Mouse (Mus musculus): ENCODE measurements around the gene Taf6. TPM values are rescaled to one million over a fixed set of nuclear protein-coding genes. Genes with fewer than 3 reads are reported as not detected.

The Taf6 gene
- polyA plus RNA-seq, 1 experiment from 2014 or later: 58.9 TPM

GRCm38 (mm10) chr5:138193771-138194727 lies 6.8 kb upstream of the Taf6 start, which contains the start of gene Mblac1:
TSS of gene Mblac1 (plus strand) at chr5:138194314.
- H3K4me2 ChIP-seq (ENCODE audit: low read depth, low read length): peak within 1 kb of the TSS; percentile 94
- H3K9ac ChIP-seq (ENCODE audit: low read length): peak within 1 kb of the TSS; percentile 92
- 0 out of 2 replicates have a peak, but pooled peaks cover 2% of the 10 kb centered on the region for H3K36me3 ChIP-seq (ENCODE audit: control insufficient read depth, insufficient read depth)
- H3K27me3 ChIP-seq (ENCODE audit: control insufficient read depth, insufficient read depth, low read length): no peaks in the 10 kb centered on the region
- H3K27ac ChIP-seq (ENCODE audit: low read length): peak within 1 kb of the TSS; percentile 88
- H3K4me1 ChIP-seq (ENCODE audit: control insufficient read depth, insufficient read depth, low read length): peaks cover 10% of the 10 kb centered on the region
- peak; percentile 84 for ATAC-seq (replicated peaks; ENCODE audit: extremely low read depth, insufficient read depth, low FRiP score)
- H3K4me3 ChIP-seq (ENCODE audit: low read length): peak within 1 kb of the TSS; percentile 80
- no peaks in the 10 kb centered on the region for H3K9me3 ChIP-seq (replicated peaks; ENCODE audit: control insufficient read depth, low read length)
- WGBS: 7% methylated on average over 54 of the region's 54 CpGs

GRCm38 (mm10) chr5:138187661-138188306 lies 533 bp upstream of the Taf6 start:
- peak overlapping the region; percentile 94 for H3K9ac ChIP-seq (ENCODE audit: low read length)
- WGBS: under 1% methylated on average over 10 of the region's 10 CpGs
- peaks cover 14% of the 10 kb centered on the region for H3K4me1 ChIP-seq (ENCODE audit: control insufficient read depth, insufficient read depth, low read length)
- H3K4me2 ChIP-seq (ENCODE audit: low read depth, low read length): peak overlapping the region; percentile 61
- peak overlapping the region; percentile 70 for H3K4me3 ChIP-seq (ENCODE audit: low read length)
- H3K36me3 ChIP-seq (ENCODE audit: control insufficient read depth, insufficient read depth): peaks cover 12% of the 10 kb centered on the region
- H3K27me3 ChIP-seq (ENCODE audit: control insufficient read depth, insufficient read depth, low read length): no peaks in the 10 kb centered on the region
- peak overlapping the region; percentile 83 for H3K27ac ChIP-seq (ENCODE audit: low read length)
- peak; percentile 81 for ATAC-seq (replicated peaks; ENCODE audit: extremely low read depth, insufficient read depth, low FRiP score)
- no peaks in the 10 kb centered on the region for H3K9me3 ChIP-seq (replicated peaks; ENCODE audit: control insufficient read depth, low read length)

- H3K27me3 ChIP-seq (ENCODE audit: control insufficient read depth, insufficient read depth, low read length): no peaks in the 10 kb centered on the region
- ATAC-seq (replicated peaks; ENCODE audit: extremely low read depth, insufficient read depth, low FRiP score): no peak
- no peak overlapping the region for H3K27ac ChIP-seq (ENCODE audit: low read length)
- H3K4me2 ChIP-seq (ENCODE audit: low read depth, low read length): peak overlapping the region; percentile 87
- WGBS: 71% methylated on average over 3 of the region's 3 CpGs
- no peaks in the 10 kb centered on the region for H3K9me3 ChIP-seq (replicated peaks; ENCODE audit: control insufficient read depth, low read length)
- H3K36me3 ChIP-seq (ENCODE audit: control insufficient read depth, insufficient read depth): peaks cover 30% of the 10 kb centered on the region
- H3K9ac ChIP-seq (ENCODE audit: low read length): no peak overlapping the region
- no peak overlapping the region for H3K4me3 ChIP-seq (ENCODE audit: low read length)
- H3K4me1 ChIP-seq (ENCODE audit: control insufficient read depth, insufficient read depth, low read length): peaks cover 17% of the 10 kb centered on the region
Measured at GRCm38 (mm10) chr5:138173217-138173616, 14.0 kb downstream of the Taf6 start.

DNA sequence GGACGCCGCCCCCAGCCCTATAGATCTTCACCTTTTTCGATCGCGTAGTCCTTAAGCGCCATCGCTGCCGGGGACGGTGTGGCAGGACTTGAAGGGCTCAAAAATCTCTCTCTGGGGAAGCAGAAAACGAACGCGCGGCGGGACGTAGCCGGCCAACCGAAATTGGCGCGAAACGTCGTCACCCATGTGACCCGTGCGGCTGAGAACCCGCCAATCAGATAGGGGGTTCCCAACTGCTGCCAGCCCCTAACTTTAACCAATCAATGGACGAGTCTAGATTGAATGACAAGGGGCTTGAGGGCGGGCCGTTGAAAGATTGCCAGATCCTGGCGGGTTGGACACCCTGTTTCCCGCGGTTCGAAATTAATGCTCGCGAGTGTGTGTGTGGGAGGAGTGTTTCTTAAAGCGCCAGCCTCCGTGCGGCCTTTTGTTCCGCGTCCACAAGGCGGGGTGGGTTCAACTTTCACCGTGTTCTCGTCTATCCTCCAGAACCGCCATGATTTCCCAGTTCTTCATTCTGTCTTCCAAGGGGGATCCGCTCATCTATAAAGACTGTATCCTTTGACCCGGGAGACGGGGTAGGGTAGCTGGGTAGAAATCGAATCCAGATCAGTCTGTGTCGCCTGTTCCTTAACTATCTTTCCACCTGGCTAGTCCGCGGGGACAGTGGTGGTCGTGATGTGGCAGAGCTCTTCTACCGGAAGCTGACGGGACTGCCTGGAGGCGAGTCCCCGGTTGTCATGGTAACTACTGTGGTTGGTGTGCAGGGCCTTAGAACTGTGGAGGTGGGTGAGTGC lies 15.4 kb downstream of the Taf6 start, which contains the start of the genes Ap4m1 and Mcm7:
Ap4m1 (plus strand) TSS at position 308 of the 797 bp plus-strand sequence.
Mcm7 (minus strand) TSS at position 728 of the 797 bp plus-strand sequence.
- peak; percentile 93 for ATAC-seq (replicated peaks; ENCODE audit: extremely low read depth, insufficient read depth, low FRiP score)
- Histone ChIP-seq H3K4me2 (ENCODE audit: low read depth, low read length) (peak within 1 kb of the TSS; percentile 87), H3K27ac (ENCODE audit: low read length) (peak within 1 kb of the TSS; percentile 96), H3K4me3 (ENCODE audit: low read length) (peak within 1 kb of the TSS; percentile 88), H3K27me3 (ENCODE audit: control insufficient read depth, insufficient read depth, low read length) (no peaks in the 10 kb centered on the region), H3K9me3 (replicated peaks; ENCODE audit: control insufficient read depth, low read length) (no peaks in the 10 kb centered on the region), H3K36me3 (ENCODE audit: control insufficient read depth, insufficient read depth) (peaks cover 30% of the 10 kb centered on the region), H3K9ac (ENCODE audit: low read length) (peak within 1 kb of the TSS; percentile 77), H3K4me1 (ENCODE audit: control insufficient read depth, insufficient read depth, low read length) (peaks cover 17% of the 10 kb centered on the region)
- whole genome bisulfite sequencing: under 1% methylated on average over 54 of the region's 54 CpGs

- Histone ChIP-seq H3K4me3 (ENCODE audit: low read length) (peak overlapping the region; percentile 88), H3K4me2 (ENCODE audit: low read depth, low read length) (peak overlapping the region; percentile 87), H3K27ac (ENCODE audit: low read length) (peak overlapping the region; percentile 96), H3K4me1 (ENCODE audit: control insufficient read depth, insufficient read depth, low read length) (peaks cover 17% of the 10 kb centered on the region), H3K9me3 (replicated peaks; ENCODE audit: control insufficient read depth, low read length) (no peaks in the 10 kb centered on the region), H3K9ac (ENCODE audit: low read length) (peak overlapping the region; percentile 76), H3K36me3 (ENCODE audit: control insufficient read depth, insufficient read depth) (peaks cover 32% of the 10 kb centered on the region), H3K27me3 (ENCODE audit: control insufficient read depth, insufficient read depth, low read length) (no peaks in the 10 kb centered on the region)
- WGBS: under 1% methylated on average over 47 of the region's 47 CpGs
- peak; percentile 84 for ATAC-seq (replicated peaks; ENCODE audit: extremely low read depth, insufficient read depth, low FRiP score)
Measured at GRCm38 (mm10) chr5:138170936-138171561, 16.2 kb downstream of the Taf6 start.

- no peak overlapping the region for H3K4me2 ChIP-seq (ENCODE audit: low read depth, low read length)
- H3K27me3 ChIP-seq (ENCODE audit: control insufficient read depth, insufficient read depth, low read length): no peaks in the 10 kb centered on the region
- H3K4me1 ChIP-seq (ENCODE audit: control insufficient read depth, insufficient read depth, low read length): peaks cover 19% of the 10 kb centered on the region
- ATAC-seq (replicated peaks; ENCODE audit: extremely low read depth, insufficient read depth, low FRiP score): no peak
- H3K27ac ChIP-seq (ENCODE audit: low read length): no peak overlapping the region
- 75% methylated on average over 8 of the region's 8 CpGs for WGBS
- H3K9me3 ChIP-seq (replicated peaks; ENCODE audit: control insufficient read depth, low read length): no peaks in the 10 kb centered on the region
- H3K36me3 ChIP-seq (ENCODE audit: control insufficient read depth, insufficient read depth): peaks cover 56% of the 10 kb centered on the region
- H3K4me3 ChIP-seq (ENCODE audit: low read length): no peak overlapping the region
- no peak overlapping the region for H3K9ac ChIP-seq (ENCODE audit: low read length)
Measured at GRCm38 (mm10) chr5:138165594-138165993, 21.7 kb downstream of the Taf6 start.

DNA sequence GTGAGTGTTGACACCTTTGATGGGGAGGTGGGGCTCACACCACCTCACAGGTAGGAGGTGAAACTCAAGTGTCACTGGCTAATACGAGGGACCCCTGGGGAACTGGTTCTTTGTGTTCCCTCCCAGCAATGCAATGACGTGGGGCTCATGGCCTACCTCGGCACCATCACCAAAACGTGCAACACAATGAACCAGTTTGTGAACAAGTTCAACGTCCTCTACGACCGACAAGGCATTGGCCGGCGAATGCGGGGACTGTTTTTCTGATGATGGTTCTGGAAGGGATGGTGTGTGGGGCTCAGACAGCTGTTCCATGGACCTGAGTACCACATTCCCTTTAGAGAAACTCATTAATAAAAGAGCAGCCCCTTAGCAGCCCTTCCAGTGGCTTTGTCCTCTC lies 23.6 kb downstream of the Taf6 start:
- Histone ChIP-seq H3K27me3 (ENCODE audit: control insufficient read depth, insufficient read depth, low read length) (no peaks in the 10 kb centered on the region), H3K9me3 (replicated peaks; ENCODE audit: control insufficient read depth, low read length) (no peaks in the 10 kb centered on the region), H3K4me2 (ENCODE audit: low read depth, low read length) (no peak overlapping the region), H3K4me1 (ENCODE audit: control insufficient read depth, insufficient read depth, low read length) (peaks cover 15% of the 10 kb centered on the region), H3K9ac (ENCODE audit: low read length) (no peak overlapping the region), H3K36me3 (ENCODE audit: control insufficient read depth, insufficient read depth) (peaks cover 54% of the 10 kb centered on the region), H3K4me3 (ENCODE audit: low read length) (no peak overlapping the region), H3K27ac (ENCODE audit: low read length) (no peak overlapping the region)
- ATAC-seq (replicated peaks; ENCODE audit: extremely low read depth, insufficient read depth, low FRiP score): no peak
- WGBS: 73% methylated on average over 10 of the region's 10 CpGs

GRCm38 (mm10) chr5:138163046-138163445 lies 24.2 kb downstream of the Taf6 start:
- Histone ChIP-seq H3K4me3 (ENCODE audit: low read length) (no peak overlapping the region), H3K4me1 (ENCODE audit: control insufficient read depth, insufficient read depth, low read length) (peaks cover 15% of the 10 kb centered on the region), H3K9ac (ENCODE audit: low read length) (no peak overlapping the region), H3K4me2 (ENCODE audit: low read depth, low read length) (no peak overlapping the region), H3K27ac (ENCODE audit: low read length) (no peak overlapping the region), H3K36me3 (ENCODE audit: control insufficient read depth, insufficient read depth) (peaks cover 51% of the 10 kb centered on the region), H3K9me3 (replicated peaks; ENCODE audit: control insufficient read depth, low read length) (no peaks in the 10 kb centered on the region), H3K27me3 (ENCODE audit: control insufficient read depth, insufficient read depth, low read length) (no peaks in the 10 kb centered on the region)
- 65% methylated on average over 6 of the region's 6 CpGs for WGBS
- ATAC-seq (replicated peaks; ENCODE audit: extremely low read depth, insufficient read depth, low FRiP score): no peak
